Comparison of ENCODE assay signal across 1 mouse cellular context in the genomic region with DNA sequence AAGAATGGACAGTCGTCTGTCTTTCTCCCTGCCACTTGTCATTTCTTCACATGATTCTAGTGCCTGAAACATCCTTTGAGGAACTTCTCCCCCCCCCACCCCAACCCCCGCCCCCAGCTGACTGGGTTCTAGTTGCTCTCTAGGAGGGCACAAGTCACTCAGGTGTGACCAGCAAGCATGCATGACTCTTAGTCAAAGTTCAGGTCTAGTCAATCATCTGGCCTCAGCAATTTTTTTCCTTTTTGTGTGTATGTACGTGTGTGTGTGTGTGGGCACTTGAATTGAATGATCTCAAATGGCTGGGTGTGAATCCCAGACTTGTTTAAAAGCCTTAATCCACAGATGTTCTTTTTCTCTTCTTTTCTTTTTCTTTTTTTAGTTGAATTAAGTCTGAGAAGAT.
TF ChIP-seq lines count a peak whose summit lies in the region.

No protein-coding gene starts in this region.

TF ChIP-seq in CH12.LX, 34 proteins besides CTCF, POLR2A, EP300 and RAD21:
- no peak for TF ChIP-seq SIN3A (IDR thresholded peaks at IDR 0.05; ENCODE audit: low read length)
- 0 out of 2 replicates have a peak, but pooled peaks have one; percentile 39 for TF ChIP-seq ZNF384 (IDR thresholded peaks at IDR 0.05; ENCODE audit: low read depth, low read length)
